Mouse (Mus musculus) limb, embryonic 14.5 days (tissue): ENCODE measurements at regions not wholly inside any gene's neighbourhood (a gene's known extent, or its start where the extent isn't known, plus 50 kb on each side); places are given as distances from the start of the nearest gene placed in this dataset.
A peak's percentile ranks its signal among the peaks of the same experiment; 100 is the strongest.

Experiments used
- ATAC-seq: fragments of 200-750 bp; cut with Nextera tagmentation; 2 replicates; pipeline ENCODE4 v1.8.0; 2017; ENCODE audit warnings: low read depth, moderate number of reproducible peaks, moderate TSS enrichment; ENCODE audit not compliant: low FRiP score
- DNase-seq: peaks from one replicate; pipeline ENCODE4 v3.0.0-alpha.2; 2015; ENCODE audit warnings: low spot score
- H3K27ac ChIP-seq: fragments of 300-500 bp; sonication (generic); replicated peaks from 2 replicates; pipeline ENCODE4 v1.5.1; 2014; ENCODE audit warnings: low read depth, mild to moderate bottlenecking, low read length, moderate library complexity, mixed read lengths
- H3K27me3 ChIP-seq: fragments of 300-500 bp; sonication (generic); 2 replicates; pipeline ENCODE4 v1.6.1; 2014; ENCODE audit warnings: low read length, mixed read lengths; ENCODE audit not compliant: control insufficient read depth, insufficient read depth
- H3K36me3 ChIP-seq: fragments of 300-500 bp; sonication (generic); 2 replicates; pipeline ENCODE4 v1.6.1; 2014; ENCODE audit warnings: mild to moderate bottlenecking, low read length, moderate library complexity, mixed read lengths; ENCODE audit not compliant: control insufficient read depth, insufficient read depth
- H3K4me1 ChIP-seq: fragments of 300-500 bp; sonication (generic); 2 replicates; pipeline ENCODE4 v1.6.1; 2014; ENCODE audit warnings: antibody characterized with exemption, low read length, mixed read lengths; ENCODE audit not compliant: control insufficient read depth, insufficient read depth
- H3K4me2 ChIP-seq: fragments of 300-500 bp; sonication (generic); replicated peaks from 2 replicates; pipeline ENCODE4 v1.6.1; 2014; ENCODE audit warnings: low read depth, mild to moderate bottlenecking, low read length, moderate library complexity; ENCODE audit not compliant: severe bottlenecking
- H3K4me3 ChIP-seq: fragments of 300-500 bp; sonication (generic); replicated peaks from 2 replicates; pipeline ENCODE4 v1.5.1; 2014; ENCODE audit warnings: low read length
- H3K9ac ChIP-seq: fragments of 300-500 bp; sonication (generic); 2 replicates; pipeline ENCODE4 v1.6.1; 2014; ENCODE audit warnings: mild to moderate bottlenecking, low read depth, low read length, moderate library complexity; ENCODE audit not compliant: severe bottlenecking
- H3K9me3 ChIP-seq: fragments of 300-500 bp; sonication (generic); 2 replicates; pipeline ENCODE4 v1.6.1; 2016; ENCODE audit warnings: low read length; ENCODE audit not compliant: control insufficient read depth
- POLR2A ChIP-seq: fragments of 200-500 bp; IDR thresholded peaks from 2 replicates; pipeline ENCODE4 v1.8.0; 2012; ENCODE audit warnings: inconsistent platforms, mild to moderate bottlenecking, moderate library complexity, borderline replicate concordance; ENCODE audit not compliant: insufficient read depth, insufficient read length; ENCODE audit errors: extremely low read depth
- WGBS: fragments of 180-500 bp; shearing (Covaris S2); extraction: QIAGEN DNeasy Blood & Tissue Kit; methylation state at CpG from one replicate; pipeline ENCODE4 v1.1.7; 2014; 5-methylcytosine and 5-hydroxymethylcytosine counted together

DNA sequence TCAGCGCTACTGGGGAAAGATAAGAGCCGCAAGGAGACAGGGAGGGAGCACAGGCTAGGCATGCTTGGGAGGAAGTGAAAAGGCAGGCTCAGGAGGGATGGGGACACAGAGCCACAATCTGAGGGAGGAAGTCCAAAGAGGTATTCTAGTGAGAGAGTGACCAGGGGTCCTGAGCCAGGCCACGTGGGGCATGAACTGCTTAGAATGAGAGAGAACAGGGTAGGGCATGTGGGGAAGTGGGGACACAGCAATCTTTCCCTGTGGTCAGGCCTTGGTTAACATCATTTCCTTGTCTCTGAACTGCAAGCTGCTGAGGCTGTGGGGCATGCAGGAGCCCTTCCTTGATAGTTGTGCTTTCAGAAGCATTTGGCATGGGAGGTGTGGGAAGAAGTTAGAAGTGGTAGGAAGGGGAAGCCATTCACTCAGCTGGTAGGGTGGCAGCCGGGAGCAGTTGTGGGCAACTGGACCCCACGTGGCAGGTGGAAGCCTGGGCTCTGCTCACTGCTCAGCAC lies 92.2 kb upstream of the Igfbp7 start:
- Histone ChIP-seq H3K27ac (no peak overlapping the region), H3K36me3 (no peaks in the 10 kb centered on the region), H3K4me1 (no peaks in the 10 kb centered on the region), H3K9me3 (no peaks in the 10 kb centered on the region), H3K27me3 (no peaks in the 10 kb centered on the region), H3K4me2 (no peak overlapping the region), H3K9ac (no peak overlapping the region), H3K4me3 (no peak overlapping the region)
- 64% methylated on average over 5 of the region's 5 CpGs for WGBS
- DNase-seq: no peak
- TF ChIP-seq POLR2A: no peak
- no peak for ATAC-seq

DNA sequence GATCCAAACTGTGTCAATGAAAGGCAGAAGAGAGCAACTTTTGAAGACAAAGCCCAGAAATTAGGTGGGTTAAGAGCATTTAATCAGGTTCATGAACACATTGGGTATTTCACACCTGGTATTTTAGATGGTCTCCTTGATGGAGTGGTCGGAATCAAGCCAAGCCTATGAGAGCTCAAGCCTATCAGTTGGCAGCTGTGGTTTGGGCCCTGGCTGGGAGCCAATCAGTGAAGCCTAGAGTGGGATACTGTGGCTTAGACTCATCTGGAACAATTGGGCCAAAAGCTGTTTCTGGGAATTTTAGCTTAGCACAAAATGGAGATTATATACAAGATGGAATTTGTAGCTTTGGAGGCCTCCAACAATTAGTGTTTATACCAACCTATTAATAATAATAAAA lies 86.8 kb upstream of the Igfbp7 start:
- DNase-seq (no peak), ATAC-seq (no peak)
- no peaks in the 10 kb centered on the region for H3K36me3 ChIP-seq
- no peak overlapping the region for H3K9ac ChIP-seq
- no peak overlapping the region for H3K4me2 ChIP-seq
- H3K27ac ChIP-seq: no peak overlapping the region
- H3K27me3 ChIP-seq: no peaks in the 10 kb centered on the region
- 86% methylated on average over 1 of the region's 1 CpGs for WGBS
- H3K4me3 ChIP-seq: no peak overlapping the region
- no peaks in the 10 kb centered on the region for H3K9me3 ChIP-seq
- H3K4me1 ChIP-seq: no peaks in the 10 kb centered on the region
- TF ChIP-seq POLR2A: no peak

DNA sequence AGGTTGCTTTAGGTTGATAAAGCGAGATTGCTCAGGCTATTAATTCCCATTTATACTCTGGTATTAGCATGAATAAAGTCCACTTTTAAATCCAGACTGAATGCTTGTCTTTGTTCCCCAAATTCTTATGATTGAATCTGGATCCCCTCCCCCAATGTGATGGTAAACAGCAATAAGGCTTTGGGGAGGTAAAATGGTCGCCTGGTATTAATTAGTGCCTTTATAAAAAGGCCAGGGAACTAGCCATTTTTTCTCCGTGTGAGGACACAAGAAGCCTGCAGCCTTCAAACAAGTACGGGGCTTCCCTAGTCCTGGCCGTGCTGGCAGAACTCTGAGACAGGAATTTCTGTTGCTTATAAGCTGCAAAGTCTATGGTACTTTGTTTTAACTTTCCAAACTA lies 81.1 kb upstream of the Igfbp7 start:
- Histone ChIP-seq H3K4me1 (peaks cover 21% of the 10 kb centered on the region), H3K27ac (peak overlapping the region; percentile 61; the same call in 1 of the 2 replicates), H3K4me3 (no peak overlapping the region), H3K27me3 (no peaks in the 10 kb centered on the region), H3K4me2 (no peak overlapping the region), H3K9me3 (no peaks in the 10 kb centered on the region), H3K9ac (no peak overlapping the region), H3K36me3 (no peaks in the 10 kb centered on the region)
- whole genome bisulfite sequencing: 29% methylated on average over 5 of the region's 5 CpGs
- ATAC-seq (no peak), DNase-seq (no peak)
- no peak for TF ChIP-seq POLR2A

DNA sequence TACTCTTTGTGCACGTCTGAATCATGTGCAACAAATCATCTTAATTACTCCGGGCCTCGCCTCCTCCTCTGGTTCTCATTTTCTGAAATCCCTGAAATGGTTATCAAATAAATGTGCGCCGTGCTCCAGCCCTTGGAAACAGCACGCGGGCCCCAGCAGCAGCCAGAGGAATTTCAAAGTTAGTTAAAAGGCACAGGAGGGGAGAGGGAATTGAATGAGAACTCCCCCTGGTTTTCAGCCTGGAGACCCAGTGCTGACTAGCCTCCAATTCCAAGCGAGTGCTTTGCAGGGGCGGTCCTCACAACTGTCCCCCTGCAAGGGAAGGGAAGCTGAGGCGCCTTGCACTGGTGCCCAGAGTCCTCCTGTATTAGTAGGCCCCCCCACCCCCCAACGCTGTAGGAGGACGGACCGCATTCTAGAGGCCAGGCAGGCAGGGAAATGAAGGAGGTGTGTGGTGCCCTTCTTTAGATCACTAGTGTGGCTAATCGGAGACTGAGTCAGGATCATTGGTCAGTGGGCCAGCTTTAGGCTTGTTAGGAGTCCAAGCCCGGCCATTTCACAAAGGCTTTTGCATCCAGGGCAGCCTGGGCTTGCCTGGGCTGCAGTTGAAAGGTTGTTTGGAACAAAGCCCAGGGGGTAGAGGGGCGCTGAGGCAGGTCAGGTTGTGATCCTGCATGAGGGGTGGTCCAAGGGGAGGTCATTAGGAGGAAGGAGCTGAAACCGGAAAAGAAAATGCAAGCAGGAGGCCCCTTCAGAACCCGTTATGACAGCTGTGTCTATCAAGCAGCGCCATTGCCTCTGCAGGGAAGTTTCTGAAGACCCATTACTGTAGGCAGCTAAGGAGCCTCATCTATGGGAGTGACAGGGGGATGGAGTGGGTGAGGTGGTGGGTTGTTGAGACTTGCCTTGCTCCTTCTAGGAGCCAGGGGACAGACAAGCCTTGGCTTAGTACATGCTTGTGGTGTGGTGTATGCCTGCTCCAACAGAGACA lies 80.3 kb upstream of the Igfbp7 start:
- DNase-seq (peak; percentile 50), ATAC-seq (peak; percentile 65)
- H3K36me3 ChIP-seq: no peaks in the 10 kb centered on the region
- H3K4me3 ChIP-seq: peak overlapping the region; percentile 16; the same call in 1 of the 2 replicates
- peak overlapping the region; percentile 61 for H3K27ac ChIP-seq
- no peaks in the 10 kb centered on the region for H3K9me3 ChIP-seq
- WGBS: 5% methylated on average over 19 of the region's 19 CpGs
- no peak for TF ChIP-seq POLR2A
- peak overlapping the region; percentile 14; the same call in 1 of the 2 replicates for H3K9ac ChIP-seq
- H3K27me3 ChIP-seq: no peaks in the 10 kb centered on the region
- H3K4me2 ChIP-seq: peak overlapping the region; percentile 42
- H3K4me1 ChIP-seq: peaks cover 21% of the 10 kb centered on the region

DNA sequence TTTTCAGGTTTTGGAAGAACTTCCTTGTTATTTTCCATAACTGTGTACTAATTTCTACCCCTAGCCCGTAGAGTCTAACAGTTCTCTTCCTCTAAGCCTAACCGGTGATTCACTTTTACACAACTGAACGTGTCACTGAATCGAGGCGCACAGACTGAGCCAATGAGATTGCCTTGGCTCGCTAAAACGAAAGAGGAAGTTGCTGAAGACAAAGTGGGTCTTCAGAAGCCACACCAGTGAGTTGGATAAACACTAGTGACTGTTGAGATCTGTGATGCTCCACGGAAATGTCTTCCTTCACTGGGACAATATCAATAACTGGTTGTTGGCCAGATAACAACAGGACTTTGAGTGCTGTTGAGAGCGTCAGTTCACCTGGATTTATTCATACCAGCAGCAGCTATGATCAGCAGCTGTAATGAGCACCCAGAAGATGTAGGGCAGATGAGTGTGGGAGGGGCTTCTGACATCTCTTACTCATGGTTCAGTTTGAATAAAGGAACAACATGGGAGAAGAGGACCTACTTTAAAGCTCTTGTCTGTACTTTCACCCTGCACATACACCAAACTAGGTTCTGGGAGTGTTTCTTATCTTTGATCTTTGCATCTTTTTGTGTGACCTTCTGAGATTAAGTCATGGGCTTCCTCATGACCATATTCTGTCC lies 75.3 kb upstream of the Igfbp7 start:
- H3K27ac ChIP-seq: no peak overlapping the region
- no peaks in the 10 kb centered on the region for H3K27me3 ChIP-seq
- no peak for ATAC-seq
- DNase-seq: no peak
- no peak overlapping the region for H3K4me2 ChIP-seq
- no peak for TF ChIP-seq POLR2A
- H3K9ac ChIP-seq: no peak overlapping the region
- H3K9me3 ChIP-seq: no peaks in the 10 kb centered on the region
- WGBS: 90% methylated on average over 9 of the region's 9 CpGs
- H3K4me3 ChIP-seq: no peak overlapping the region
- H3K36me3 ChIP-seq: no peaks in the 10 kb centered on the region
- peaks cover 13% of the 10 kb centered on the region for H3K4me1 ChIP-seq
